Mouse (Mus musculus): ENCODE measurements at regions not wholly inside any gene's neighbourhood (a gene's known extent, or its start where the extent isn't known, plus 50 kb on each side); places are given as distances from the start of the nearest gene placed in this dataset.

GRCm38 (mm10) chr8:64434648-64435047 is 228.6 kb upstream of the Tll1 start:
- no peak overlapping the region for H3K4me3 ChIP-seq (replicated peaks; ENCODE audit: low read length)
- H3K9me3 ChIP-seq (ENCODE audit: control insufficient read depth, low read length) = no peaks in the 10 kb centered on the region
- no peaks in the 10 kb centered on the region for H3K4me1 ChIP-seq (replicated peaks; ENCODE audit: control insufficient read depth, insufficient read depth, low read length)
- H3K4me2 ChIP-seq (ENCODE audit: low read length) = no peak overlapping the region
- 85% methylated on average over 7 of the region's 7 CpGs for WGBS
- no peak overlapping the region for H3K9ac ChIP-seq (replicated peaks; ENCODE audit: low read depth, low read length)
- ATAC-seq = no peak
- no peaks in the 10 kb centered on the region for H3K36me3 ChIP-seq (ENCODE audit: control insufficient read depth, insufficient read depth)
- H3K27me3 ChIP-seq (replicated peaks; ENCODE audit: control insufficient read depth, insufficient read depth, low read length) = no peaks in the 10 kb centered on the region
- no peak overlapping the region for H3K27ac ChIP-seq (ENCODE audit: low read length)

GRCm38 (mm10) chr8:64422850-64423214 is 216.8 kb upstream of the Tll1 start:
- peaks cover 7% of the 10 kb centered on the region for H3K4me1 ChIP-seq (replicated peaks; ENCODE audit: control insufficient read depth, insufficient read depth, low read length)
- no peaks in the 10 kb centered on the region for H3K9me3 ChIP-seq (ENCODE audit: control insufficient read depth, low read length)
- H3K4me3 ChIP-seq (replicated peaks; ENCODE audit: low read length) = no peak overlapping the region
- peak; percentile 60 for ATAC-seq
- no peaks in the 10 kb centered on the region for H3K36me3 ChIP-seq (ENCODE audit: control insufficient read depth, insufficient read depth)
- H3K9ac ChIP-seq (replicated peaks; ENCODE audit: low read depth, low read length) = no peak overlapping the region
- H3K27ac ChIP-seq (ENCODE audit: low read length) = no peak overlapping the region
- H3K27me3 ChIP-seq (replicated peaks; ENCODE audit: control insufficient read depth, insufficient read depth, low read length) = no peaks in the 10 kb centered on the region
- H3K4me2 ChIP-seq (ENCODE audit: low read length) = no peak overlapping the region
- 9% methylated on average over 4 of the region's 4 CpGs for WGBS

DNA sequence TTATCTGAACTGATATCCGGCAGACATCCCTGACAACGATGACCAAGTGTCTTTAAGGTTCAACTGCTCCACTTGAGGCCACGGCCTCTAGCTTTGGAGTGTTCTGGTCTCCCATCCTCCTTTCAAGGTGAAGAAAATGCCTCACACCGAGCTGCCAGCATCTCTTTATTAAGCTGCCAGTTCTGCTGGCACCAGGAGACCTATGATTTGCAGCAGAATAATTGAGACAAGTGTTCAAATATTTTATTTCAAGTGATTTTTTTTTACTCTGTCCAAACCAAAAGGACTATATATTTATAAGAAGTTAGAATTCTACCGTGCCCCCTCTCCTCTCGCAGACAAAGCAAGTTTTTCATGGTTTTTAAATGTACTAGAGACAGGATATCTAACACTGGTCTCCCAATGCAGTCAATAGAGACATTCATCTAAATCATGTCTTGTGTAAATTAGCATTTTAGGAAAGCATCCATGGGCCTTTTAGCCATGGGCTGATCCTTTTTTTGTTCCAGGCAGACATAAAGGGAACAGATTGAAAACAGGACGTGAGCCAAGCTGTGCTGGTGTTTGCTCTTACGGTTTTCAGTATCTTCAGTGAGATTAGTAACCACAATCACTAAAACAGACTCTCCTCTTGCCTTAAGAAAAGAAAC is 216.3 kb upstream of the Tll1 start:
- Histone ChIP-seq H3K4me1 (replicated peaks; ENCODE audit: control insufficient read depth, insufficient read depth, low read length) (peaks cover 7% of the 10 kb centered on the region), H3K4me2 (ENCODE audit: low read length) (peak overlapping the region; percentile 2; the same call in 1 of the 2 replicates), H3K9me3 (ENCODE audit: control insufficient read depth, low read length) (no peaks in the 10 kb centered on the region), H3K9ac (replicated peaks; ENCODE audit: low read depth, low read length) (no peak overlapping the region), H3K36me3 (ENCODE audit: control insufficient read depth, insufficient read depth) (no peaks in the 10 kb centered on the region), H3K27me3 (replicated peaks; ENCODE audit: control insufficient read depth, insufficient read depth, low read length) (no peaks in the 10 kb centered on the region), H3K4me3 (replicated peaks; ENCODE audit: low read length) (no peak overlapping the region), H3K27ac (ENCODE audit: low read length) (peak overlapping the region; percentile 45; the same call in 1 of the 2 replicates)
- 8% methylated on average over 8 of the region's 8 CpGs for WGBS
- ATAC-seq = peak; percentile 88

GRCm38 (mm10) chr8:64421502-64422199 is 215.6 kb upstream of the Tll1 start:
- Histone ChIP-seq H3K9ac (replicated peaks; ENCODE audit: low read depth, low read length) (no peak overlapping the region), H3K9me3 (ENCODE audit: control insufficient read depth, low read length) (no peaks in the 10 kb centered on the region), H3K4me2 (ENCODE audit: low read length) (no peak overlapping the region; the same call in 1 of the 2 replicates), H3K4me3 (replicated peaks; ENCODE audit: low read length) (no peak overlapping the region), H3K4me1 (replicated peaks; ENCODE audit: control insufficient read depth, insufficient read depth, low read length) (peaks cover 7% of the 10 kb centered on the region), H3K27me3 (replicated peaks; ENCODE audit: control insufficient read depth, insufficient read depth, low read length) (no peaks in the 10 kb centered on the region), H3K36me3 (ENCODE audit: control insufficient read depth, insufficient read depth) (no peaks in the 10 kb centered on the region), H3K27ac (ENCODE audit: low read length) (no peak overlapping the region; the same call in 1 of the 2 replicates)
- 57% methylated on average over 6 of the region's 6 CpGs for WGBS
- ATAC-seq = peak; percentile 39

DNA sequence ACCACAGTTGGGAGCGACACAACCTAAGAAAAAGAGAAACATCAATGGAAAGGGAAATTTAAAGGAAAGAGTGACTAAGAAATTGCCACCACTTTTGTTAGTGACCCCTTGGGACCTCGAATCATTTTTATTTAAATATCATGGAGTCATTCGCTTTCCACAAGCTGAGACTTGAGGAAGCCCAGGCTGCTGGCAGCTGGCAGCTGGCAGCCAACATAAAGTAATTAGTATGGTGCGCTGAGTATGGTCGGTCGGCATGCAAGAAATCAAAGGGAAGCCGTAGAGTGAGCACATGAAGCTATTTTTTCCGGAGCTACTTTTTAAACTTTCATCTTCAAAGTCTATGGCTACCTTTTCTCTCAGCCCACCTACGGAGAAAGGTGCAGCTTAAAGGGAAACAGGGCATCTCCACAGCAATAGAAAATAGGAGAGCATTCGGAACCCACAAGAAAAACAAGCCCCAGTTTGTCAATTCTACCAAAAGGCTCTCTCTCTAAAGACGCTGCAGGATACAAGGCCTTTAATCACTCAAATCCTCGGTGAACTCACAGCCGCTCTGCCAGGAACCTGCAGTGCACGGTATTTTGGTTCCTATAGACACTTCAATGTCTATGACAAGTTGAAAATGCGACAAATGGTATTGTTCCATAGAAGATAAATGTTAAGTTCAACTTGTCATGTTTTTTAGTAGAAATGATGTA is 206.6 kb upstream of the Tll1 start:
- Histone ChIP-seq H3K4me1 (replicated peaks; ENCODE audit: control insufficient read depth, insufficient read depth, low read length) (peaks cover 3% of the 10 kb centered on the region; the same call in 1 of the 2 replicates), H3K27me3 (replicated peaks; ENCODE audit: control insufficient read depth, insufficient read depth, low read length) (no peaks in the 10 kb centered on the region), H3K27ac (ENCODE audit: low read length) (no peak overlapping the region), H3K36me3 (ENCODE audit: control insufficient read depth, insufficient read depth) (no peaks in the 10 kb centered on the region), H3K9ac (replicated peaks; ENCODE audit: low read depth, low read length) (no peak overlapping the region), H3K4me2 (ENCODE audit: low read length) (no peak overlapping the region), H3K9me3 (ENCODE audit: control insufficient read depth, low read length) (no peaks in the 10 kb centered on the region), H3K4me3 (replicated peaks; ENCODE audit: low read length) (no peak overlapping the region)
- peak; percentile 66; the same call in 1 of the 2 replicates for ATAC-seq
- 27% methylated on average over 15 of the region's 15 CpGs for WGBS

- H3K27ac ChIP-seq (ENCODE audit: low read length) = no peak overlapping the region
- no peaks in the 10 kb centered on the region for H3K27me3 ChIP-seq (replicated peaks; ENCODE audit: control insufficient read depth, insufficient read depth, low read length)
- H3K4me1 ChIP-seq (replicated peaks; ENCODE audit: control insufficient read depth, insufficient read depth, low read length) = no peaks in the 10 kb centered on the region
- H3K9ac ChIP-seq (replicated peaks; ENCODE audit: low read depth, low read length) = no peak overlapping the region
- ATAC-seq = no peak
- H3K4me2 ChIP-seq (ENCODE audit: low read length) = no peak overlapping the region
- H3K36me3 ChIP-seq (ENCODE audit: control insufficient read depth, insufficient read depth) = no peaks in the 10 kb centered on the region
- H3K9me3 ChIP-seq (ENCODE audit: control insufficient read depth, low read length) = no peaks in the 10 kb centered on the region
- no peak overlapping the region for H3K4me3 ChIP-seq (replicated peaks; ENCODE audit: low read length)
- whole genome bisulfite sequencing = 74% methylated on average over 9 of the region's 9 CpGs
Observed at GRCm38 (mm10) chr8:64406775-64407490, 200.9 kb upstream of the Tll1 start.

GRCm38 (mm10) chr8:64399554-64399953 is 193.5 kb upstream of the Tll1 start:
- no peaks in the 10 kb centered on the region for H3K27me3 ChIP-seq (replicated peaks; ENCODE audit: control insufficient read depth, insufficient read depth, low read length)
- no peaks in the 10 kb centered on the region for H3K4me1 ChIP-seq (replicated peaks; ENCODE audit: control insufficient read depth, insufficient read depth, low read length)
- H3K27ac ChIP-seq (ENCODE audit: low read length) = no peak overlapping the region
- H3K4me2 ChIP-seq (ENCODE audit: low read length) = no peak overlapping the region
- no peaks in the 10 kb centered on the region for H3K9me3 ChIP-seq (ENCODE audit: control insufficient read depth, low read length)
- H3K4me3 ChIP-seq (replicated peaks; ENCODE audit: low read length) = no peak overlapping the region
- WGBS = 52% methylated on average over 3 of the region's 3 CpGs
- H3K9ac ChIP-seq (replicated peaks; ENCODE audit: low read depth, low read length) = no peak overlapping the region
- H3K36me3 ChIP-seq (ENCODE audit: control insufficient read depth, insufficient read depth) = no peaks in the 10 kb centered on the region
- ATAC-seq = no peak

DNA sequence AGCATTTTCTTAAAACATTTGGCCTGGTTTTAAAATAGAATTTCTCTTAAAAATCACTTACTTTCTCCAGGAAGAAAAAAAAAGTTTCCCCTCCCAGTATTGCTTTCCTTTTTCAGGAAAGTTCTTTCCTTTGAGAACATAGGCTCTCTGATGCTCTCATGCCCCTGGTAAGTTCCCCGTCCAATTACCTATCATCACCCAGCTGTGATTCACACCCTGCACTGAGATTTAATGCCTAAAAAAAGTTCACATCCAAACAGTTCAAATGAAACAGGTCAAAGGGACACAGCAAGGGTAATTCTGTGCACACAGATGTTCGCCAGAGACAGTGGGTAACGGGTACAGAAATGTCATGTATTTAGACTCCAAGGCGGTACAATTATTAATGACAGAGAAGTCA is 191.8 kb upstream of the Tll1 start:
- WGBS = 82% methylated on average over 4 of the region's 4 CpGs

GRCm38 (mm10) chr8:64395816-64396215 is 189.7 kb upstream of the Tll1 start:
- Histone ChIP-seq H3K4me2 (ENCODE audit: low read length) (no peak overlapping the region), H3K4me1 (replicated peaks; ENCODE audit: control insufficient read depth, insufficient read depth, low read length) (no peaks in the 10 kb centered on the region), H3K27ac (ENCODE audit: low read length) (no peak overlapping the region), H3K27me3 (replicated peaks; ENCODE audit: control insufficient read depth, insufficient read depth, low read length) (no peaks in the 10 kb centered on the region), H3K4me3 (replicated peaks; ENCODE audit: low read length) (no peak overlapping the region), H3K9me3 (ENCODE audit: control insufficient read depth, low read length) (no peaks in the 10 kb centered on the region), H3K36me3 (ENCODE audit: control insufficient read depth, insufficient read depth) (no peaks in the 10 kb centered on the region), H3K9ac (replicated peaks; ENCODE audit: low read depth, low read length) (no peak overlapping the region)
- 91% methylated on average over 5 of the region's 5 CpGs for WGBS
- ATAC-seq = no peak

More for the DNA sequence above, 191.8 kb upstream of the Tll1 start:
- ATAC-seq = no peak
- no peak overlapping the region for H3K4me2 ChIP-seq (ENCODE audit: low read length)
- H3K36me3 ChIP-seq (ENCODE audit: control insufficient read depth, insufficient read depth) = no peaks in the 10 kb centered on the region
- H3K27me3 ChIP-seq (replicated peaks; ENCODE audit: control insufficient read depth, insufficient read depth, low read length) = no peaks in the 10 kb centered on the region
- no peak overlapping the region for H3K27ac ChIP-seq (ENCODE audit: low read length)
- no peak overlapping the region for H3K9ac ChIP-seq (replicated peaks; ENCODE audit: low read depth, low read length)
- no peak overlapping the region for H3K4me3 ChIP-seq (replicated peaks; ENCODE audit: low read length)
- no peaks in the 10 kb centered on the region for H3K4me1 ChIP-seq (replicated peaks; ENCODE audit: control insufficient read depth, insufficient read depth, low read length)
- no peaks in the 10 kb centered on the region for H3K9me3 ChIP-seq (ENCODE audit: control insufficient read depth, low read length)

Data from forebrain, embryonic 16.5 days (tissue).